Mouse (Mus musculus) stomach, embryonic 16.5 days (tissue): ENCODE data around the gene Optc. TPM values are rescaled to one million over a fixed set of nuclear protein-coding genes. Genes with fewer than 3 reads are reported as not detected.

Experiments
- ATAC-seq: fragments of 200-750 bp; cut with Nextera tagmentation; 2 replicates; pipeline ENCODE4 v1.8.0; 2017; ENCODE audit warnings: moderate number of reproducible peaks, moderate TSS enrichment; ENCODE audit not compliant: insufficient read depth, low FRiP score
- H3K27ac ChIP-seq: fragments of 300-500 bp; sonication (generic); 2 replicates; pipeline ENCODE4 v1.5.1; 2014; ENCODE audit warnings: low read length
- H3K27me3 ChIP-seq: fragments of 300-500 bp; sonication (generic); 2 replicates; pipeline ENCODE4 v1.6.1; 2014; ENCODE audit warnings: low read length, control low read depth, mixed read lengths; ENCODE audit not compliant: control insufficient read depth, insufficient read depth
- H3K36me3 ChIP-seq: fragments of 300-500 bp; sonication (generic); 2 replicates; pipeline ENCODE4 v1.6.1; 2014; ENCODE audit warnings: low read length; ENCODE audit not compliant: control insufficient read depth, insufficient read depth
- H3K4me1 ChIP-seq: fragments of 300-500 bp; sonication (generic); 2 replicates; pipeline ENCODE4 v1.6.1; 2014; ENCODE audit warnings: low read length, control low read depth, mixed read lengths; ENCODE audit not compliant: control insufficient read depth, insufficient read depth
- H3K4me2 ChIP-seq: fragments of 300-500 bp; sonication (generic); 2 replicates; pipeline ENCODE4 v1.6.1; 2014; ENCODE audit warnings: low read depth, low read length, mixed read lengths
- H3K4me3 ChIP-seq: fragments of 300-500 bp; sonication (generic); replicated peaks from 2 replicates; pipeline ENCODE4 v1.5.1; 2014; ENCODE audit warnings: mild to moderate bottlenecking, low read length
- H3K9ac ChIP-seq: fragments of 300-500 bp; sonication (generic); 2 replicates; pipeline ENCODE4 v1.6.1; 2014; ENCODE audit warnings: low read length
- H3K9me3 ChIP-seq: fragments of 300-500 bp; sonication (generic); replicated peaks from 2 replicates; pipeline ENCODE4 v1.6.1; 2016; ENCODE audit warnings: low read length, control low read depth; ENCODE audit not compliant: control insufficient read depth
- WGBS: fragments of 180-500 bp; shearing (Covaris S2); extraction: QIAGEN DNeasy Blood & Tissue Kit; methylation state at CpG from one replicate; pipeline ENCODE4 v1.1.7; 2014; 5-methylcytosine and 5-hydroxymethylcytosine counted together
- polyA plus RNA-seq: library from polyadenylated mRNA; unstranded; fragments of >200 nt; fragmentation: Nextera tagmentation; extraction: Ambion mirVana; gene quantifications from 2 replicates; pipeline ENCODE4 v1.2.1, GENCODE M21; 2015

The Optc gene
- polyA plus RNA-seq, 1 experiment from 2014 or later = 1.9 TPM

GRCm38 (mm10) chr1:133889949-133890598 is 17.7 kb downstream of the Optc start:
- peak; percentile 48; the same call in 1 of the 2 replicates for ATAC-seq
- Histone ChIP-seq H3K9ac (peak overlapping the region; percentile 34), H3K36me3 (no peaks in the 10 kb centered on the region), H3K4me3 (no peak overlapping the region), H3K4me1 (peaks cover 58% of the 10 kb centered on the region), H3K9me3 (no peaks in the 10 kb centered on the region), H3K4me2 (peak overlapping the region; percentile 38), H3K27me3 (no peaks in the 10 kb centered on the region), H3K27ac (peak overlapping the region; percentile 39; the same call in 1 of the 2 replicates)
- WGBS = 11% methylated on average over 20 of the region's 20 CpGs

DNA sequence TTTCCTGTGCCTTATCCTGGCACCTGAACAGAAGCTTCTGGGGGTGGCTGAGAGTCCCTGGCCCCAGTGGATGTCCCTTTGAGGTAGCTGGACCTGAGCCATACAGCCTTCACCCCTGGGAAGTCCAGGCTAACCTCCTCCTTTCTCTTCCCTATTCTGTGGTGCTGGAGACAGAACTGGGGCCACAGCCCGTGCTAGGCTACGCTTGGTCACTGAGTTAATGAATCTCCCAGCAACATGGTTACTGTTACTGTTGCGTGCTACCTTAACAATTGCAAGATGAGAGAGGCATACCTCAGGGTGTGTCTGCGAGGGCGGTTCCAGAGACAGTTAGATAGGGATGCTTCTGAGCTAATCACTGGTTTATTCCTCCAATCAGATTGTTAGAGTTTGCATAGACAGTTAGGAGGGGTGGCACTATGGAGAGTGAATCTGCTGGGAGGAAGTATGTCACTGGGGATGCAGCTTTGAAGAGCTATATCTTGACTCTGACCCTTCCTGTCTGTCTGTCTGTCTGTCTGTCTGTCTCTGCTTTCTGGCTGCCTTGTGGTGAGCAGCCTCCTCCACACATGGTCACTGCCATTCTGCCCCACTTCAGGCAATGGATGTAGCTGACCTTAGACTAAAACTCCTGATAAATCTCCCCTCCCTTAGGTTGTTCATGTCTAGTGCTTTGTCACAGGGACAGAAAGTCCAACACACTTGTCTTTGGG is 20.1 kb downstream of the Optc start:
- H3K36me3 ChIP-seq = no peaks in the 10 kb centered on the region
- no peak overlapping the region for H3K4me3 ChIP-seq
- H3K4me1 ChIP-seq = peaks cover 50% of the 10 kb centered on the region
- WGBS = 74% methylated on average over 5 of the region's 5 CpGs
- no peak overlapping the region for H3K27ac ChIP-seq
- H3K4me2 ChIP-seq = no peak overlapping the region
- no peaks in the 10 kb centered on the region for H3K9me3 ChIP-seq
- no peak for ATAC-seq
- H3K9ac ChIP-seq = no peak overlapping the region; the same call in 1 of the 2 replicates
- no peaks in the 10 kb centered on the region for H3K27me3 ChIP-seq

GRCm38 (mm10) chr1:133887044-133887443 is 20.8 kb downstream of the Optc start:
- no peak for ATAC-seq
- Histone ChIP-seq H3K9me3 (no peaks in the 10 kb centered on the region), H3K4me3 (no peak overlapping the region), H3K27me3 (no peaks in the 10 kb centered on the region), H3K9ac (peak overlapping the region; percentile 23; the same call in 1 of the 2 replicates), H3K36me3 (no peaks in the 10 kb centered on the region), H3K4me2 (no peak overlapping the region), H3K27ac (no peak overlapping the region), H3K4me1 (peaks cover 44% of the 10 kb centered on the region)
- WGBS = 20% methylated on average over 8 of the region's 8 CpGs

GRCm38 (mm10) chr1:133886431-133886830 is 21.4 kb downstream of the Optc start:
- 68% methylated on average over 6 of the region's 6 CpGs for WGBS
- Histone ChIP-seq H3K4me2 (no peak overlapping the region), H3K4me1 (peaks cover 38% of the 10 kb centered on the region), H3K9ac (no peak overlapping the region), H3K4me3 (no peak overlapping the region), H3K27ac (no peak overlapping the region), H3K9me3 (no peaks in the 10 kb centered on the region), H3K36me3 (no peaks in the 10 kb centered on the region), H3K27me3 (no peaks in the 10 kb centered on the region)
- ATAC-seq = no peak

DNA sequence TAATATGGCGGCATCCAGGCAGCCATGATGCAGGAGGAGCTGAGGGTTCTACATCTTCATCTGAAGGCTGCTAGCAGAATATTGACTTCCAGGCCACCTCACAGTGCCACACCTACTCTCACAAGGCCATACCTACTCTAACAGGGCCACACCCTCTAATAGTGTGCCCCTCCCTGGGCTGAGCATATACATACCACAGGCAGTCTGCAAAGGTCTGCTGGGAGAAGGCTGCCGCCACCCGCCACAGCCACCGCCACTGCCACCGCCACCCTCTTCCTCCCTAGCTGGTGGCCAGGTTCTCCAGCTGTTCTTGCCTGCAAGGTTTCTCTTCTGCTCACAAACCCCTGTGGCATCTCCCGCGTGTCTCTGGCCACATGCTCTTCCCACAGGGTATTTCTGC is 22.0 kb downstream of the Optc start:
- H3K4me2 ChIP-seq = no peak overlapping the region
- no peak for ATAC-seq
- no peaks in the 10 kb centered on the region for H3K27me3 ChIP-seq
- H3K4me3 ChIP-seq = no peak overlapping the region
- H3K4me1 ChIP-seq = peaks cover 31% of the 10 kb centered on the region
- no peak overlapping the region for H3K27ac ChIP-seq
- WGBS = 86% methylated on average over 7 of the region's 7 CpGs
- no peaks in the 10 kb centered on the region for H3K36me3 ChIP-seq
- H3K9ac ChIP-seq = no peak overlapping the region
- H3K9me3 ChIP-seq = no peaks in the 10 kb centered on the region

DNA sequence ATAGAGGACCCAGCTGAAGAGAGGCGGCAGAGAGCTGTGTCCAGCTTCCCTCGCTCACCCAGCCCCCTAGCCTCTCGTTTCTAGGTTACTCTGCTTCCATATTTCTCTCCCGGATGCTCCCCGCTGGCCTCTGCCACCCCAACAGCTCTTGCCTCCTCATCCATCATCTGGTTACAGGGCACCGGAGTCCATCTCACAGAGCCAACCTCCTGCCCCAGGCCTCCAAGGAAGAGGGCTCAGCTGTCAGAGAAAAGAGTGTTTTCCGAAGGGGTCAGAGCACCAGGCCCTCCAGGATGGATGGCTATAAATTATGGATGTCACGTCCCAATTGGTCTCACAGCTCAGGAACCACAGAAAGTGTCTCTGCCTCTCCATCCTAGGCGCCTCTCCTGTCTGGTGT is 23.1 kb downstream of the Optc start:
- Histone ChIP-seq H3K27me3 (no peaks in the 10 kb centered on the region), H3K27ac (no peak overlapping the region), H3K4me2 (no peak overlapping the region), H3K4me1 (peaks cover 21% of the 10 kb centered on the region; the same call in 1 of the 2 replicates), H3K9ac (no peak overlapping the region), H3K36me3 (no peaks in the 10 kb centered on the region), H3K4me3 (no peak overlapping the region), H3K9me3 (no peaks in the 10 kb centered on the region)
- no peak for ATAC-seq
- WGBS = 57% methylated on average over 9 of the region's 9 CpGs

GRCm38 (mm10) chr1:133884090-133884489 is 23.7 kb downstream of the Optc start:
- H3K27ac ChIP-seq = no peak overlapping the region
- H3K4me3 ChIP-seq = no peak overlapping the region
- WGBS = 66% methylated on average over 6 of the region's 6 CpGs
- no peaks in the 10 kb centered on the region for H3K9me3 ChIP-seq
- no peaks in the 10 kb centered on the region for H3K36me3 ChIP-seq
- no peak overlapping the region for H3K9ac ChIP-seq
- H3K4me2 ChIP-seq = no peak overlapping the region
- H3K27me3 ChIP-seq = no peaks in the 10 kb centered on the region
- no peak for ATAC-seq
- peaks cover 17% of the 10 kb centered on the region; the same call in 1 of the 2 replicates for H3K4me1 ChIP-seq

DNA sequence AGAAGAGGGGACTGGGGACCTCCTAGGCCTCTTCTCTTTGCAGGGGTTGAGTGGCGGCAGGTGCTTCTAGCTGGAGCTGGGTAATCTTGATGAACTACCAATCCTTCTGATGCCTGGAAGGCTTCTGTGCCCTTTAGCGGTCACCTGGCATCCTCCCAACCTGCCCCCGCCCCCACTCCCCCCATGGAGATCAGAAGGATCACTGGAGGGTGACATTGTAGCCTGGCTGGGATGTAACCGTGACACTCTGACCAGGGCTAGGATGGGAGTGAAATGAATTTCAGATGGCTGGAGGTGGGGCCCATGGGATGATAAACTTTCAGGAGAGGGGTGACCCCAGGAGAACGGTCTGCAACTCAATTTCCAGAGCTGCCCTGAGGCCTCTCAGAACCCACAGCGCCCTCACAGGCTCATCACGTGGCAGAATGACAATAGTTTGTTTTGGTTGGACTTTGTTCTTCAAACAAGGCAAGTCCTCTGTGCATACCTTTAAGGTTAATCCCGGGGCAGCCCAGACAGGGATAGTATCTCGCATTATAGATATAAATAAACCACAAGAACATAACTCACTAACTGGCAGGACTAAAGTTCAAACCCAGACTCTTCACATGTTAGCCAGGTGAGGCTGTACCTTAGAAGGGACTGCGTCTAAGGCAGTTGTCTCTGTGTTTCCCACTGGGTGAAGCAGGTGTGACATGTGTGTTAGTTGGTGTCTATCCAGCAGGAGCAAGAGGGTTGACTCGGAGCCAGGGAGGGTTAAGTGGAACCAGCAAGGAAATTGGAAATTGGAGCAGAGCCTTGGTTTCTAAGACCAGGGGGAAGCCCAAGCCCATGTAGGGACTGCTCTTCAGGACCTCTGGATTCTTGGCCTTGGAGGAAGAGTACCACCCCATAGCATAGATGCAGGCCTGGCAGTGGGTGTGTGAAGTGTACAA is 25.2 kb downstream of the Optc start:
- no peak overlapping the region for H3K27ac ChIP-seq
- no peak overlapping the region for H3K4me3 ChIP-seq
- no peak overlapping the region for H3K9ac ChIP-seq
- H3K4me2 ChIP-seq = no peak overlapping the region
- H3K36me3 ChIP-seq = no peaks in the 10 kb centered on the region
- H3K4me1 ChIP-seq = peaks cover 11% of the 10 kb centered on the region; the same call in 1 of the 2 replicates
- 44% methylated on average over 11 of the region's 11 CpGs for WGBS
- H3K9me3 ChIP-seq = no peaks in the 10 kb centered on the region
- H3K27me3 ChIP-seq = no peaks in the 10 kb centered on the region
- peak; percentile 57 for ATAC-seq
